29 mouse cellular contexts compared by ENCODE assay signal in the genomic region with DNA sequence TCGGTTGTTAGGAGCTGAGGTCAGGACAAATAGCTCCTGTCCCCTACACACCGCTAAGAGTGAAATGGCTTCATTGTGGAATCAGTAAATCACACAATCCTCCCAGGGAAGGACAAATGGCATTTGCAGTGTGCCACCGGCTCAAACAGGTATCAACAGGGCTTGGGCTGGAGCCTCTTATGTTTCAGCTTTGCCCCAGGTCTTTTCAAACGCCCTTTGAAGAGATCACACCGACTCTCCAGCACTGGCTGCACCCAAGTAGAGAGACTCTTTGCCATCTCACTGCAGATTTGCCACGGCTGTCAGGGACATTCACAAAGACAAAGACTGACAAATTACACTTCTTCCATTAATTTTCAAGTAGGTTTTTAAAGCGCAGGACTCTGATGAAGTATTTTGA.
DNase-seq lines count a peak whose midpoint lies in the region; ATAC-seq and TF ChIP-seq lines count a peak whose summit lies in the region.
"Had no signal": no experiment of that assay in that cellular context is flagged by ENCODE, and none has a peak within 500 bp of the region (broad histone marks: within the 10 kb centered on the region; RNA-seq: fewer than 3 reads in every experiment).

No protein-coding gene starts in this region.

- H3K9me3 ChIP-seq in hindbrain, embryonic 11.5 days (ENCODE audit: control insufficient read depth, low read length), result no peaks in the 10 kb centered on the region
- H3K9me3 ChIP-seq in hindbrain, embryonic 13.5 days, result no peaks in the 10 kb centered on the region
- H3K9me3 ChIP-seq in ES-E14 (ENCODE audit: control insufficient read depth, insufficient read depth, low read depth, low read length), result no peaks in the 10 kb centered on the region
- H3K9me3 ChIP-seq in embryonic facial prominence, embryonic 10.5 days, result no peaks in the 10 kb centered on the region
- H3K9me3 ChIP-seq: G1E; limb, embryonic 12.5 days; lung, embryonic 15.5 days; neural tube, embryonic 13.5 days had no signal

- TF ChIP-seq CTCF in brain, embryonic 14.5 days (IDR thresholded peaks at IDR 0.05; ENCODE audit: borderline replicate concordance, extremely low read depth, insufficient read depth, insufficient read length), result no peak

- TF ChIP-seq POLR2A in brain, embryonic 14.5 days (IDR thresholded peaks at IDR 0.05; ENCODE audit: borderline replicate concordance, extremely low read depth, insufficient read depth, insufficient read length, poor library complexity, severe bottlenecking), result no peak

- DNase-seq in hindbrain, embryonic 11.5 days (ENCODE audit: low spot score), result peak; percentile 17
- DNase-seq in ES-E14 (ENCODE audit: low read depth, low spot score), result peak; percentile 51
- peak; percentile 52 for DNase-seq in brain, embryonic 14.5 days (ENCODE audit: low read depth)
- no peak for DNase-seq in embryonic facial prominence, embryonic 10.5 days (ENCODE audit: low spot score)
- no peak for DNase-seq in liver
- DNase-seq in layer of hippocampus, postnatal 36 days, result no peak
- DNase-seq: adrenal gland, postnatal 25 days; cerebellum, adult 18-20 months; cerebellum, postnatal 14 days; gastrocnemius, adult 2 months; gastrocnemius, postnatal 36 days; heart, adult 18-20 months; heart, postnatal 4 days; kidney, adult 9 months; kidney, postnatal 10 days; right cerebral cortex, postnatal 4 days; thymus, postnatal 4 days had no signal

- 25% methylated on average over 7 of the region's 7 CpGs for WGBS in hindbrain, embryonic 11.5 days
- 22% methylated on average over 7 of the region's 7 CpGs for WGBS in hindbrain, embryonic 13.5 days
- WGBS in embryonic facial prominence, embryonic 10.5 days, result 32% methylated on average over 7 of the region's 7 CpGs

- in situ Hi-C loops in ES-E14 (cut with MboI; ENCODE audit: low sequenced_read_pairs in 2 of 2, unreplicated experiment in 2 of 2), result no loop called here

- no peaks in the 10 kb centered on the region for H3K36me3 ChIP-seq in hindbrain, embryonic 11.5 days (ENCODE audit: control insufficient read depth, insufficient read depth, low read length)
- H3K36me3 ChIP-seq in hindbrain, embryonic 13.5 days, result no peaks in the 10 kb centered on the region
- no peaks in the 10 kb centered on the region for H3K36me3 ChIP-seq in ES-E14 (ENCODE audit: control insufficient read depth, insufficient read depth, low read length, poor library complexity, severe bottlenecking)
- H3K36me3 ChIP-seq in embryonic facial prominence, embryonic 10.5 days (replicated peaks), result no peaks in the 10 kb centered on the region
- H3K36me3 ChIP-seq: G1E; limb, embryonic 12.5 days; lung, embryonic 15.5 days; neural tube, embryonic 13.5 days had no signal

- no peak overlapping the region for H3K27ac ChIP-seq in hindbrain, embryonic 11.5 days (ENCODE audit: low read depth, low read length)
- H3K27ac ChIP-seq in hindbrain, embryonic 13.5 days, result no peak overlapping the region
- H3K27ac ChIP-seq in ES-E14 (ENCODE audit: insufficient read depth, low read depth, low read length, poor library complexity, severe bottlenecking), result no peak overlapping the region
- H3K27ac ChIP-seq in embryonic facial prominence, embryonic 10.5 days (replicated peaks), result no peak overlapping the region
- H3K27ac ChIP-seq: gastrocnemius, adult 2 months; hindbrain, postnatal 0 days; limb, embryonic 12.5 days; lung, embryonic 15.5 days; neural tube, embryonic 13.5 days had no signal

- no peak overlapping the region for H3K9ac ChIP-seq in hindbrain, embryonic 11.5 days (ENCODE audit: low read depth, low read length)
- H3K9ac ChIP-seq in hindbrain, embryonic 13.5 days, result no peak overlapping the region
- no peak overlapping the region for H3K9ac ChIP-seq in ES-E14 (ENCODE audit: insufficient read depth, low read depth, low read length, poor library complexity, severe bottlenecking)
- H3K9ac ChIP-seq: limb, embryonic 12.5 days; lung, embryonic 15.5 days; neural tube, embryonic 13.5 days had no signal

- H3K27me3 ChIP-seq in hindbrain, embryonic 11.5 days (ENCODE audit: control insufficient read depth, insufficient read depth, low read length), result no peaks in the 10 kb centered on the region
- H3K27me3 ChIP-seq in hindbrain, embryonic 13.5 days, result no peaks in the 10 kb centered on the region
- H3K27me3 ChIP-seq in embryonic facial prominence, embryonic 10.5 days (replicated peaks; ENCODE audit: low read depth, poor library complexity, severe bottlenecking), result no peaks in the 10 kb centered on the region
- H3K27me3 ChIP-seq: limb, embryonic 12.5 days; lung, embryonic 15.5 days; neural tube, embryonic 13.5 days had no signal

- H3K4me1 ChIP-seq in hindbrain, embryonic 11.5 days (replicated peaks; ENCODE audit: control insufficient read depth, insufficient read depth, low read length), result no peaks in the 10 kb centered on the region
- 0 out of 2 replicates have a peak, but pooled peaks cover 6% of the 10 kb centered on the region for H3K4me1 ChIP-seq in hindbrain, embryonic 13.5 days (replicated peaks)
- H3K4me1 ChIP-seq in ES-E14 (ENCODE audit: control insufficient read depth in 2 of 2, insufficient read depth in 2 of 2, low read length in 2 of 2, poor library complexity in 1 of 2), result peaks cover 0 to 3% of the 10 kb centered on the region in 2 experiments; a peak in 2 of 4 replicates
- H3K4me1 ChIP-seq in embryonic facial prominence, embryonic 10.5 days, result no peaks in the 10 kb centered on the region
- H3K4me1 ChIP-seq: limb, embryonic 12.5 days; lung, embryonic 15.5 days had no signal

- peak; percentile 40 for ATAC-seq in hindbrain, embryonic 11.5 days (ENCODE audit: low FRiP score)
- no peak for ATAC-seq in hindbrain, embryonic 13.5 days (ENCODE audit: low FRiP score)
- ATAC-seq: CD4-positive, CD25-positive, alpha-beta regulatory T cell, adult 4 months; forebrain, embryonic 16.5 days; hindbrain, postnatal 0 days; intestine, embryonic 16.5 days had no signal

- H3K4me2 ChIP-seq in hindbrain, embryonic 11.5 days (replicated peaks; ENCODE audit: low read depth, low read length), result no peak overlapping the region
- H3K4me2 ChIP-seq in hindbrain, embryonic 13.5 days, result no peak overlapping the region
- H3K4me2 ChIP-seq: heart, embryonic 11.5 days; limb, embryonic 12.5 days; liver, embryonic 11.5 days; lung, embryonic 15.5 days; neural tube, embryonic 13.5 days had no signal

- no peak overlapping the region for H3K4me3 ChIP-seq in hindbrain, embryonic 11.5 days (ENCODE audit: low read depth, low read length)
- H3K4me3 ChIP-seq in hindbrain, embryonic 13.5 days, result no peak overlapping the region
- no peak overlapping the region for H3K4me3 ChIP-seq in ES-E14 (ENCODE audit: insufficient read depth in 1 of 2, low read depth in 1 of 2, low read length in 2 of 2, poor library complexity in 1 of 2, severe bottlenecking in 1 of 2)
- H3K4me3 ChIP-seq in embryonic facial prominence, embryonic 10.5 days, result no peak overlapping the region
- H3K4me3 ChIP-seq: erythroblast, embryonic 14.5 days; gastrocnemius, adult 2 months; limb, embryonic 12.5 days; lung, embryonic 15.5 days; neural tube, embryonic 13.5 days had no signal

TF ChIP-seq in ES-E14, 5 proteins besides CTCF, POLR2A, EP300 and RAD21:
- TF ChIP-seq ZNF384 (IDR thresholded peaks at IDR 0.05; ENCODE audit: low read depth, low read length) (no peak), CHD2 (IDR thresholded peaks at IDR 0.05; ENCODE audit: low read depth, low read length) (no peak), MAFK (IDR thresholded peaks at IDR 0.05; ENCODE audit: insufficient read depth, low read depth, low read length) (no peak), ZC3H11A (IDR thresholded peaks at IDR 0.05; ENCODE audit: borderline replicate concordance, low read depth, low read length) (no peak), HCFC1 (IDR thresholded peaks at IDR 0.05; ENCODE audit: borderline replicate concordance, insufficient read depth, low read length) (no peak)
TF ChIP-seq in ES-E14: peak in this region for 0.

Comparison
In these comparisons a context has a peak if more than half of its experiments do, and no peak if none do; other contexts are left out.
1. DNase-seq: peak in hindbrain, embryonic 11.5 days (single experiment), ES-E14 (single experiment) and brain, embryonic 14.5 days (single experiment); none in embryonic facial prominence, embryonic 10.5 days (single experiment), liver (single experiment) and layer of hippocampus, postnatal 36 days (0 of 2).